Mouse (Mus musculus) myocyte (in vitro differentiated cells): ENCODE data around the gene Shf.

Experiments
- MYOD1 ChIP-seq, 3 experiments: IDR thresholded peaks; one replicate each; pipeline ENCODE4 v1.6.1; 2011; ENCODE audit warnings: control low read depth in 2 of 3, low read depth in 2 of 3, mild to moderate bottlenecking in 2 of 3, moderate library complexity in 1 of 3; ENCODE audit not compliant: insufficient read length in 2 of 3, control insufficient read depth in 1 of 3
- POLR2A ChIP-seq: IDR thresholded peaks from one replicate; pipeline ENCODE4 v1.6.1; 2011; ENCODE audit warnings: low read depth, mild to moderate bottlenecking, control low read depth, moderate library complexity; ENCODE audit not compliant: insufficient read length

GRCm38 (mm10) chr2:122337291-122337690 is 31.7 kb downstream of the Shf start:
- TF ChIP-seq POLR2A: no peak
- TF ChIP-seq MYOD1 (IDR thresholded peaks at IDR 0.05; ENCODE audit: control insufficient read depth in 1 of 3, insufficient read length in 2 of 3, low read depth in 2 of 3): no peak
